Mouse (Mus musculus): ENCODE measurements around the gene Myh14. TPM values are rescaled to one million over a fixed set of nuclear protein-coding genes. Genes with fewer than 3 reads are reported as not detected.
A peak's percentile ranks its signal among the peaks of the same experiment; 100 is the strongest.

Myh14 gene
- polyA plus RNA-seq, 1 experiment from 2014 or later: 1.9 TPM

- H3K9ac ChIP-seq (ENCODE audit: low read depth, low read length): no peak overlapping the region
- no peak for ATAC-seq (ENCODE audit: low FRiP score)
These were observed 80.7 kb downstream of the Myh14 start for GRCm38 (mm10) chr7:44589946-44590345.

GRCm38 (mm10) chr7:44589149-44589548 lies 81.5 kb downstream of the Myh14 start:
- H3K27ac ChIP-seq (ENCODE audit: low read depth, low read length): no peak overlapping the region
- H3K9me3 ChIP-seq (ENCODE audit: control insufficient read depth, low read length): no peaks in the 10 kb centered on the region
- WGBS: under 1% methylated on average over 23 of the region's 33 CpGs
- ATAC-seq (ENCODE audit: low FRiP score) (peak; percentile 30), DNase-seq (ENCODE audit: low spot score) (peak; percentile 89)
- peak overlapping the region; percentile 99 for H3K4me2 ChIP-seq (replicated peaks; ENCODE audit: low read depth, low read length)
- H3K4me1 ChIP-seq (replicated peaks; ENCODE audit: control insufficient read depth, insufficient read depth, low read length): peaks cover 19% of the 10 kb centered on the region
- H3K36me3 ChIP-seq (ENCODE audit: control insufficient read depth, insufficient read depth, low read length): no peaks in the 10 kb centered on the region
- peak overlapping the region; percentile 47 for H3K9ac ChIP-seq (ENCODE audit: low read depth, low read length)
- H3K4me3 ChIP-seq (ENCODE audit: low read depth, low read length): peak overlapping the region; percentile 28
- peaks cover 39% of the 10 kb centered on the region for H3K27me3 ChIP-seq (ENCODE audit: control insufficient read depth, insufficient read depth, low read length)

More at GRCm38 (mm10) chr7:44589946-44590345, 80.7 kb downstream of the Myh14 start:
- 0 out of 2 replicates have a peak overlapping the region, but pooled peaks have one; percentile 0 for H3K4me3 ChIP-seq (ENCODE audit: low read depth, low read length)
- H3K4me1 ChIP-seq (replicated peaks; ENCODE audit: control insufficient read depth, insufficient read depth, low read length): peaks cover 19% of the 10 kb centered on the region
- no peaks in the 10 kb centered on the region for H3K36me3 ChIP-seq (ENCODE audit: control insufficient read depth, insufficient read depth, low read length)
- no peaks in the 10 kb centered on the region for H3K9me3 ChIP-seq (ENCODE audit: control insufficient read depth, low read length)
- WGBS: 2% methylated on average over 13 of the region's 13 CpGs
- peak; percentile 39 for DNase-seq (ENCODE audit: low spot score)
- H3K4me2 ChIP-seq (replicated peaks; ENCODE audit: low read depth, low read length): peak overlapping the region; percentile 99
- H3K27me3 ChIP-seq (ENCODE audit: control insufficient read depth, insufficient read depth, low read length): peaks cover 39% of the 10 kb centered on the region
- no peak overlapping the region for H3K27ac ChIP-seq (ENCODE audit: low read depth, low read length)

- Histone ChIP-seq H3K4me2 (replicated peaks; ENCODE audit: low read depth, low read length) (peak overlapping the region; percentile 99), H3K36me3 (ENCODE audit: control insufficient read depth, insufficient read depth, low read length) (no peaks in the 10 kb centered on the region), H3K4me1 (replicated peaks; ENCODE audit: control insufficient read depth, insufficient read depth, low read length) (peaks cover 19% of the 10 kb centered on the region), H3K4me3 (ENCODE audit: low read depth, low read length) (peak overlapping the region; percentile 28), H3K9ac (ENCODE audit: low read depth, low read length) (peak overlapping the region; percentile 47), H3K9me3 (ENCODE audit: control insufficient read depth, low read length) (no peaks in the 10 kb centered on the region), H3K27ac (ENCODE audit: low read depth, low read length) (no peak overlapping the region), H3K27me3 (ENCODE audit: control insufficient read depth, insufficient read depth, low read length) (peaks cover 36% of the 10 kb centered on the region)
- ATAC-seq (ENCODE audit: low FRiP score) (no peak), DNase-seq (ENCODE audit: low spot score) (peak; percentile 16)
- 11% methylated on average over 12 of the region's 12 CpGs for WGBS
These were observed 82.3 kb downstream of the Myh14 start for GRCm38 (mm10) chr7:44588338-44588737.

- no peaks in the 10 kb centered on the region for H3K9me3 ChIP-seq (ENCODE audit: control insufficient read depth, low read length)
- H3K4me1 ChIP-seq (replicated peaks; ENCODE audit: control insufficient read depth, insufficient read depth, low read length): peaks cover 14% of the 10 kb centered on the region
- H3K36me3 ChIP-seq (ENCODE audit: control insufficient read depth, insufficient read depth, low read length): no peaks in the 10 kb centered on the region
- H3K9ac ChIP-seq (ENCODE audit: low read depth, low read length): no peak overlapping the region; the same call in 1 of the 2 replicates
- peak; percentile 7 for DNase-seq (ENCODE audit: low spot score)
- no peak overlapping the region for H3K27ac ChIP-seq (ENCODE audit: low read depth, low read length)
- H3K4me3 ChIP-seq (ENCODE audit: low read depth, low read length): no peak overlapping the region
- no peak for ATAC-seq (ENCODE audit: low FRiP score)
- peaks cover 29% of the 10 kb centered on the region for H3K27me3 ChIP-seq (ENCODE audit: control insufficient read depth, insufficient read depth, low read length)
- WGBS: 39% methylated on average over 6 of the region's 6 CpGs
- peak overlapping the region; percentile 63; the same call in 1 of the 2 replicates for H3K4me2 ChIP-seq (replicated peaks; ENCODE audit: low read depth, low read length)
These were observed 83.0 kb downstream of the Myh14 start for GRCm38 (mm10) chr7:44587676-44588075.

GRCm38 (mm10) chr7:44586930-44587329 lies 83.7 kb downstream of the Myh14 start:
- ATAC-seq (ENCODE audit: low FRiP score) (0 out of 2 replicates have a peak, but pooled peaks have one; percentile 28), DNase-seq (ENCODE audit: low spot score) (peak; percentile 83)
- Histone ChIP-seq H3K9me3 (ENCODE audit: control insufficient read depth, low read length) (no peaks in the 10 kb centered on the region), H3K36me3 (ENCODE audit: control insufficient read depth, insufficient read depth, low read length) (no peaks in the 10 kb centered on the region), H3K27me3 (ENCODE audit: control insufficient read depth, insufficient read depth, low read length) (peaks cover 22% of the 10 kb centered on the region), H3K4me2 (replicated peaks; ENCODE audit: low read depth, low read length) (peak overlapping the region; percentile 63), H3K27ac (ENCODE audit: low read depth, low read length) (no peak overlapping the region), H3K9ac (ENCODE audit: low read depth, low read length) (peak overlapping the region; percentile 44; the same call in 1 of the 2 replicates), H3K4me1 (replicated peaks; ENCODE audit: control insufficient read depth, insufficient read depth, low read length) (peaks cover 10% of the 10 kb centered on the region), H3K4me3 (ENCODE audit: low read depth, low read length) (peak overlapping the region; percentile 32)
- 1% methylated on average over 18 of the region's 18 CpGs for WGBS

GRCm38 (mm10) chr7:44586518-44586917 lies 84.1 kb downstream of the Myh14 start:
- no peaks in the 10 kb centered on the region for H3K9me3 ChIP-seq (ENCODE audit: control insufficient read depth, low read length)
- ATAC-seq (ENCODE audit: low FRiP score) (no peak), DNase-seq (ENCODE audit: low spot score) (peak; percentile 56)
- H3K4me3 ChIP-seq (ENCODE audit: low read depth, low read length): peak overlapping the region; percentile 32
- no peaks in the 10 kb centered on the region for H3K36me3 ChIP-seq (ENCODE audit: control insufficient read depth, insufficient read depth, low read length)
- H3K4me1 ChIP-seq (replicated peaks; ENCODE audit: control insufficient read depth, insufficient read depth, low read length): peaks cover 7% of the 10 kb centered on the region
- peak overlapping the region; percentile 63 for H3K4me2 ChIP-seq (replicated peaks; ENCODE audit: low read depth, low read length)
- peaks cover 17% of the 10 kb centered on the region for H3K27me3 ChIP-seq (ENCODE audit: control insufficient read depth, insufficient read depth, low read length)
- WGBS: 14% methylated on average over 19 of the region's 19 CpGs
- peak overlapping the region; percentile 34 for H3K9ac ChIP-seq (ENCODE audit: low read depth, low read length)
- no peak overlapping the region for H3K27ac ChIP-seq (ENCODE audit: low read depth, low read length)

GRCm38 (mm10) chr7:44585606-44586005 lies 85.0 kb downstream of the Myh14 start:
- Histone ChIP-seq H3K9ac (ENCODE audit: low read depth, low read length) (no peak overlapping the region), H3K36me3 (ENCODE audit: control insufficient read depth, insufficient read depth, low read length) (no peaks in the 10 kb centered on the region), H3K27me3 (ENCODE audit: control insufficient read depth, insufficient read depth, low read length) (peaks cover 14% of the 10 kb centered on the region; the same call in 1 of the 2 replicates), H3K4me1 (replicated peaks; ENCODE audit: control insufficient read depth, insufficient read depth, low read length) (peaks cover 4% of the 10 kb centered on the region), H3K9me3 (ENCODE audit: control insufficient read depth, low read length) (no peaks in the 10 kb centered on the region), H3K4me3 (ENCODE audit: low read depth, low read length) (no peak overlapping the region), H3K27ac (ENCODE audit: low read depth, low read length) (no peak overlapping the region), H3K4me2 (replicated peaks; ENCODE audit: low read depth, low read length) (no peak overlapping the region)
- DNase-seq (ENCODE audit: low spot score): no peak
- no peak for ATAC-seq (ENCODE audit: low FRiP score)
- WGBS: 95% methylated on average over 6 of the region's 6 CpGs

- Histone ChIP-seq H3K4me2 (replicated peaks; ENCODE audit: low read depth, low read length) (no peak overlapping the region), H3K4me1 (replicated peaks; ENCODE audit: control insufficient read depth, insufficient read depth, low read length) (peaks cover 4% of the 10 kb centered on the region), H3K27me3 (ENCODE audit: control insufficient read depth, insufficient read depth, low read length) (peaks cover 14% of the 10 kb centered on the region; the same call in 1 of the 2 replicates), H3K36me3 (ENCODE audit: control insufficient read depth, insufficient read depth, low read length) (no peaks in the 10 kb centered on the region), H3K4me3 (ENCODE audit: low read depth, low read length) (no peak overlapping the region), H3K27ac (ENCODE audit: low read depth, low read length) (no peak overlapping the region), H3K9ac (ENCODE audit: low read depth, low read length) (no peak overlapping the region), H3K9me3 (ENCODE audit: control insufficient read depth, low read length) (no peaks in the 10 kb centered on the region)
- ATAC-seq (ENCODE audit: low FRiP score): no peak
- WGBS: 89% methylated on average over 6 of the region's 6 CpGs
- DNase-seq (ENCODE audit: low spot score): no peak
These were observed 85.7 kb downstream of the Myh14 start for GRCm38 (mm10) chr7:44584921-44585320.

- Histone ChIP-seq H3K4me3 (ENCODE audit: low read depth, low read length) (no peak overlapping the region), H3K4me2 (replicated peaks; ENCODE audit: low read depth, low read length) (no peak overlapping the region), H3K4me1 (replicated peaks; ENCODE audit: control insufficient read depth, insufficient read depth, low read length) (peaks cover 4% of the 10 kb centered on the region), H3K27ac (ENCODE audit: low read depth, low read length) (no peak overlapping the region), H3K27me3 (ENCODE audit: control insufficient read depth, insufficient read depth, low read length) (peaks cover 14% of the 10 kb centered on the region; the same call in 1 of the 2 replicates), H3K9me3 (ENCODE audit: control insufficient read depth, low read length) (no peaks in the 10 kb centered on the region), H3K9ac (ENCODE audit: low read depth, low read length) (no peak overlapping the region), H3K36me3 (ENCODE audit: control insufficient read depth, insufficient read depth, low read length) (no peaks in the 10 kb centered on the region)
- no peak for ATAC-seq (ENCODE audit: low FRiP score)
- DNase-seq (ENCODE audit: low spot score): no peak
- WGBS: 89% methylated on average over 4 of the region's 4 CpGs
These were observed 86.3 kb downstream of the Myh14 start for GRCm38 (mm10) chr7:44584265-44584804.
